Mouse (Mus musculus): ENCODE measurements around the gene Gmds. TPM values are rescaled to one million over a fixed set of nuclear protein-coding genes. Genes with fewer than 3 reads are reported as not detected.
A peak's percentile ranks its signal among the peaks of the same experiment; 100 is the strongest.

Gmds gene
- polyA plus RNA-seq, 1 experiment from 2014 or later = 31.4 TPM

DNA sequence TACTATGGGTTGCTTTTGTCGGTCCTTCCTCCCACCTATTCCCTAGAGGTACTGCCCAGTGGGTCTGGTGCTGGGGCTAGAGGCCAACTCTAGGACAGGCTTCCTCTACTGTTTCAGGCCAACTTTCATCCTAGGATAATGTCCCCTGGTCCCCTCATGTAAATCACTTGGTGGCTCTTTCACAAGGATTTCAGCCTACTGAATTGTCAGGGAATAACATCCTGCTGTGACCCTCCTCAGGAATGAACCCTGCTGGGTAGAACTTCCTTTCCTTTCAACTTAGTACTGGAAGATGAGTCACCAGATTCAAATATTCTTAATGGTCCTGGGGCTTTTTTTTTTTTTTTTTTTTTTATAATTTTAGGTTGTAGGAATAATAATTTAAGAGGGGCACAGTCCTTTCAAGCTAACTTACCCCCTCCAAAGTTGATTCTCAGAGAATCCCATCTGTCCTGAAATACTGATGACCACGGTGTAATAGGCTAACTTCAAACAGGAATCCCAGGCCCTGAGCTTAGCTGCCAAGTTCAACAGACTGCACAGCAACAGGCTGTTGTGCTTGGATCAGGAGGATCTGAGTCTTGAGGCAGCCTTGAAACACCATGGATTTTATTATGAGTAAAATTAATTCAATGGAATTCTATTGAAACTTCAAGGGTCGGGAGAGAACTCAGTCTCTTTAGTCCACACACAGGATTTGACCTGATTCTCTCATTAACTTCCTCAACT is 363.6 kb downstream of the Gmds start:
- H3K4me3 ChIP-seq (ENCODE audit: low read depth, low read length) = no peak overlapping the region
- ATAC-seq (ENCODE audit: insufficient number of reproducible peaks, low FRiP score, low TSS enrichment, low read depth) (no peak), DNase-seq (ENCODE audit: low spot score) (no peak)
- 40% methylated on average over 3 of the region's 3 CpGs for WGBS
- no peak overlapping the region for H3K27ac ChIP-seq (replicated peaks; ENCODE audit: low read depth, low read length)
- no peaks in the 10 kb centered on the region for H3K9me3 ChIP-seq (ENCODE audit: control insufficient read depth, low read length)
- no peaks in the 10 kb centered on the region for H3K36me3 ChIP-seq (ENCODE audit: control insufficient read depth, insufficient read depth, low read length)
- no peak overlapping the region for H3K4me2 ChIP-seq (ENCODE audit: low read depth, severe bottlenecking)
- H3K4me1 ChIP-seq (ENCODE audit: control insufficient read depth, insufficient read depth, low read length) = peaks cover 13% of the 10 kb centered on the region
- H3K9ac ChIP-seq (ENCODE audit: low read length) = no peak overlapping the region
- peaks cover 6% of the 10 kb centered on the region; the same call in 1 of the 2 replicates for H3K27me3 ChIP-seq (ENCODE audit: control insufficient read depth, insufficient read depth, low read length)

DNA sequence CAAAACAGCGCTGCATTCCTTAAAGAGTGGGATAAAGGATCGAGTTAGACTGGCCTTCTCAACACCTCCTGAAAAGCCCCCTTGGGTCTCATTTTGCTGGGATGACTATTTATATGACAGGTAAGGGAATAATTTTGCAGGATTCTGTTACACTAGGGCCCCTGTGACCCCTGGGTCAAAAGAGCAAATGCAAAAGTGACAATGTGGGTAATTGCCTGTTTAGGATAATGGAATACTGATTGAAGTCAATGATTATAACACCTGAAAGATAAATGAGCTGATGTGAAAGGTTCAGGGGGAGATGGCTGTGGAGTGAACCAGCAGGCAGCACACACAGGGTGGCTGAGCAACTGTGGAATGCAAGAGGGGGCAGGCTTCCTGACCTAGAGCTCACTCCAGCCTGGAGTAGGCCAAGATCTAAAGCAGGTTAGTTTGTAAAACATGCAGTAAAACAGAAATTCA is 367.5 kb downstream of the Gmds start:
- no peak overlapping the region for H3K27ac ChIP-seq (replicated peaks; ENCODE audit: low read depth, low read length)
- 15% methylated on average over 2 of the region's 2 CpGs for WGBS
- H3K36me3 ChIP-seq (ENCODE audit: control insufficient read depth, insufficient read depth, low read length) = no peaks in the 10 kb centered on the region
- 0 out of 2 replicates have a peak, but pooled peaks cover 6% of the 10 kb centered on the region for H3K27me3 ChIP-seq (ENCODE audit: control insufficient read depth, insufficient read depth, low read length)
- H3K4me3 ChIP-seq (ENCODE audit: low read depth, low read length) = no peak overlapping the region
- DNase-seq (ENCODE audit: low spot score) = peak; percentile 78
- H3K4me1 ChIP-seq (ENCODE audit: control insufficient read depth, insufficient read depth, low read length) = peaks cover 13% of the 10 kb centered on the region
- peak; percentile 78 for ATAC-seq (ENCODE audit: insufficient number of reproducible peaks, low FRiP score, low TSS enrichment, low read depth)
- no peak overlapping the region for H3K9ac ChIP-seq (ENCODE audit: low read length)
- no peak overlapping the region for H3K4me2 ChIP-seq (ENCODE audit: low read depth, severe bottlenecking)
- H3K9me3 ChIP-seq (ENCODE audit: control insufficient read depth, low read length) = no peaks in the 10 kb centered on the region

DNA sequence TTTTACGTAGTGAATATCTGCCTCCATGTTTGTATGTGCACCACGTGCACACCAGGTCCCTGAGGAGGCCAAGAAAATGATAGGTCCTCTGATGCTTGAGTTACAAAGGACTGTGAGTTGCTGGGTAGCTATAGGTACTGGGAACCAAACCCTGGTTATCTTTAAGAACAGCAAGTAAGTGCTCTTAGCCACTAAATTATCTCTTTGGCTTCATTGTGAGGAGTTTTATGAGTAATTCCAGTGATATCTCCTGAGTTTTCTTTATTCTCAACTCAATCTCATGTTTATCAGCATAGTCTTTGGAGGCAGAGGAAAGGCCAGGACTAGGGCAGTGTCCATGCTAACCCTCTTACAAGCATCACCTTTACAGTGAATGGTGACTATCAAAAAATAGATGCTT is 370.3 kb downstream of the Gmds start:
- Histone ChIP-seq H3K27me3 (ENCODE audit: control insufficient read depth, insufficient read depth, low read length) (peaks cover 1% of the 10 kb centered on the region; the same call in 1 of the 2 replicates), H3K27ac (replicated peaks; ENCODE audit: low read depth, low read length) (no peak overlapping the region), H3K9ac (ENCODE audit: low read length) (no peak overlapping the region), H3K4me1 (ENCODE audit: control insufficient read depth, insufficient read depth, low read length) (peaks cover 13% of the 10 kb centered on the region), H3K9me3 (ENCODE audit: control insufficient read depth, low read length) (no peaks in the 10 kb centered on the region), H3K4me3 (ENCODE audit: low read depth, low read length) (no peak overlapping the region), H3K4me2 (ENCODE audit: low read depth, severe bottlenecking) (no peak overlapping the region), H3K36me3 (ENCODE audit: control insufficient read depth, insufficient read depth, low read length) (no peaks in the 10 kb centered on the region)
- DNase-seq (ENCODE audit: low spot score) = no peak
- 86% methylated on average over 2 of the region's 2 CpGs for WGBS
- ATAC-seq (ENCODE audit: insufficient number of reproducible peaks, low FRiP score, low TSS enrichment, low read depth) = no peak

DNA sequence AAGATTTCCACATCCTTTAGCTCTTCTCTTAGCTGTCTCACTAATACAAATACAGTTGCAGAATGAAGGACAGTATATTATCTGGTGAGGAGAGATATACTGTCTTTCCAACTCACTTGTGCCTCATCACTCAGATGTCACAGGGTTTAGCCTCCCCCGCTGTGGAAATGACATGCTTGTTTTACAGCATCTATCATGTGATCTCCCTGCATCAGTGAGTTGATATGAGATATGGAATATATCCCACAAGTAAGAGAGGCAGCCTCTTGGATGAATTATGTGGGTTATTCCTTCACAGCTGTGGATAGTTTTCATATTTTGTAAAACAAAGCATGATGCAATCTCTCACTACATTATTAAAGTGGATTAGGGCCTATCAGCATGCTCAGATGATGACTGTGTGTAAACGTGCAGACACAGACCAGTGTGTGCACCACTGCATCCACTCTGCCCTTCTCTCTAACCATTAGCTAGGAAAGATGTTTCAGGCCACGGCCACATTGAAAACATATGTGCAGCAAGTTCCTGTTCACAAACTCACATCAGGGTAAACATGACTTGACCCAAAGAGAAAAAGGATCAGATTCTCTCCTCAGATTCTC is 371.5 kb downstream of the Gmds start:
- peaks cover 13% of the 10 kb centered on the region for H3K4me1 ChIP-seq (ENCODE audit: control insufficient read depth, insufficient read depth, low read length)
- 35% methylated on average over 3 of the region's 3 CpGs for WGBS
- H3K36me3 ChIP-seq (ENCODE audit: control insufficient read depth, insufficient read depth, low read length) = no peaks in the 10 kb centered on the region
- H3K4me3 ChIP-seq (ENCODE audit: low read depth, low read length) = no peak overlapping the region
- H3K4me2 ChIP-seq (ENCODE audit: low read depth, severe bottlenecking) = no peak overlapping the region
- ATAC-seq (ENCODE audit: insufficient number of reproducible peaks, low FRiP score, low TSS enrichment, low read depth) = no peak
- no peaks in the 10 kb centered on the region for H3K9me3 ChIP-seq (ENCODE audit: control insufficient read depth, low read length)
- no peak for DNase-seq (ENCODE audit: low spot score)
- no peaks in the 10 kb centered on the region; the same call in 1 of the 2 replicates for H3K27me3 ChIP-seq (ENCODE audit: control insufficient read depth, insufficient read depth, low read length)
- no peak overlapping the region for H3K27ac ChIP-seq (replicated peaks; ENCODE audit: low read depth, low read length)
- H3K9ac ChIP-seq (ENCODE audit: low read length) = no peak overlapping the region

DNA sequence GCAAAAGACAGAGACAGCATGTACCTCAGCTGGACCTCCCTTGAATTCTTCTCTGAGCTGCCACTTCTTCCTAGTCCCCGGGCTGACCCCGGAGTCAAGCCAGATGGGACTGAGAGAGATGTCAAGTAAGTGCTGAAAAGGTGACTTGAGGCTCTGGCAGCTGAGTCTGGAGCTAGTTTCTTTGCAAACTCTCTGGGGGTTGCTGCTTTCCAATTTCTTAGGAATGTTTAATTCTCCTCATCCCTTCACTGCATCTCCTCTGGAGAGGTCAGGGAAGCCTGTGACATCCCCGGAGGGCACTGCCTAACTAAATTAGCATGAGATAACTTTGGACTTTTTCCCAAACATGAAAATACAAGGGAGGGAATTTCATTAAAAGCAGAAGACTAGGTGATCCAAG is 378.0 kb downstream of the Gmds start:
- no peaks in the 10 kb centered on the region; the same call in 1 of the 2 replicates for H3K27me3 ChIP-seq (ENCODE audit: control insufficient read depth, insufficient read depth, low read length)
- DNase-seq (ENCODE audit: low spot score) = no peak

DNA sequence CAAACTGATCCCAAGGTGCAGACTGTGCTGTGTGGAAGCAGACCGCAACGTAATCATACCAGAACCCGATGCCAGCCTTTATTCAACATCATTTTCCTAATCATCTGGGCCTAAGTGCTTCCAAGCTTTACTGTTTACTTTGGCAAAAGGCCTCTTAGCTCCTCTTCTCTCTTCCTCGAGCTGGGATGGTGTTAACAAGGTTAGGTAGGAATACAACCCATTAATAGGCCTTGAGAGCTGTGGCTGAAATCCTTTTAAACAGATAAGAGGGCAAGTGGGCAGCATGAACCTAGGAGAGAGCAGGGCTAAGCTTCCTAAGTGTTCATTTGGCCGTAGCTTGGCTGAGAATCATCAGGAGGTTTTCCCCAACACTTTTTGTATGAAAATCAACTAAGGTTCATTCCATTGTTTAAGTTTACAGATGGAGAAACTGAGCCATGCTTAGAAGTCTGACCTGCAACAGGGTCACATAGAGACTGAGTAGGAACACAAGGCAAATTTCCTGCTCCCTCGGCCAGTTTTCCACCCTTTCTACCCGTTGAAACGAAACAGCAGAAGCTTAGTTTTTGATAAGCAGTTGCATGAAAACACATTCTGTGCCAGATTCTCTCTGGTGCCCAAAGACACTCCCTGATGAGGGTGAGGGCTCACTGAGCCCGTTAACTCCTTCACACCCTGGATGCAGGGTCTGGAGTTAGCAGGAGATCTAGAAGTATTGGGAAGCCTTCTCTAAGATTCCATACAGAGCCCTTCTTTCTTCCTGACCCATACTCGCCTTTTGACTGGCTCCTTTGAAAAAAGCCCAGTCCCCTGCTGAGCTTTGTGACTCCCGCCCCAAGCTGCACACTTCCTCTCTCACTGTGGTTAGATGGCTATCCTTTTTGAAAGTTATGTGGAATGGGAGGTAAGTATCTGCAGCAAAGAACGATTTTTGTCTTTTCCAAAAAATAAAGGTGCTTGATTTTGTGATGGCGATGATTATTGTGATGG is 379.9 kb downstream of the Gmds start:
- WGBS = 56% methylated on average over 13 of the region's 13 CpGs
- Histone ChIP-seq H3K27ac (replicated peaks; ENCODE audit: low read depth, low read length) (no peak overlapping the region), H3K4me1 (ENCODE audit: control insufficient read depth, insufficient read depth, low read length) (peaks cover 3% of the 10 kb centered on the region; the same call in 1 of the 2 replicates), H3K4me2 (ENCODE audit: low read depth, severe bottlenecking) (no peak overlapping the region), H3K36me3 (ENCODE audit: control insufficient read depth, insufficient read depth, low read length) (no peaks in the 10 kb centered on the region), H3K9me3 (ENCODE audit: control insufficient read depth, low read length) (no peaks in the 10 kb centered on the region), H3K27me3 (ENCODE audit: control insufficient read depth, insufficient read depth, low read length) (no peaks in the 10 kb centered on the region), H3K9ac (ENCODE audit: low read length) (no peak overlapping the region), H3K4me3 (ENCODE audit: low read depth, low read length) (no peak overlapping the region)
- DNase-seq (ENCODE audit: low spot score) (no peak), ATAC-seq (ENCODE audit: insufficient number of reproducible peaks, low FRiP score, low TSS enrichment, low read depth) (no peak)

More for the DNA sequence above, 378.0 kb downstream of the Gmds start:
- H3K9me3 ChIP-seq (ENCODE audit: control insufficient read depth, low read length) = no peaks in the 10 kb centered on the region
- H3K4me1 ChIP-seq (ENCODE audit: control insufficient read depth, insufficient read depth, low read length) = peaks cover 3% of the 10 kb centered on the region; the same call in 1 of the 2 replicates
- H3K27ac ChIP-seq (replicated peaks; ENCODE audit: low read depth, low read length) = no peak overlapping the region
- H3K36me3 ChIP-seq (ENCODE audit: control insufficient read depth, insufficient read depth, low read length) = no peaks in the 10 kb centered on the region
- H3K4me2 ChIP-seq (ENCODE audit: low read depth, severe bottlenecking) = no peak overlapping the region
- no peak overlapping the region for H3K4me3 ChIP-seq (ENCODE audit: low read depth, low read length)
- WGBS = 31% methylated on average over 3 of the region's 3 CpGs
- H3K9ac ChIP-seq (ENCODE audit: low read length) = no peak overlapping the region
- ATAC-seq (ENCODE audit: insufficient number of reproducible peaks, low FRiP score, low TSS enrichment, low read depth) = no peak

DNA sequence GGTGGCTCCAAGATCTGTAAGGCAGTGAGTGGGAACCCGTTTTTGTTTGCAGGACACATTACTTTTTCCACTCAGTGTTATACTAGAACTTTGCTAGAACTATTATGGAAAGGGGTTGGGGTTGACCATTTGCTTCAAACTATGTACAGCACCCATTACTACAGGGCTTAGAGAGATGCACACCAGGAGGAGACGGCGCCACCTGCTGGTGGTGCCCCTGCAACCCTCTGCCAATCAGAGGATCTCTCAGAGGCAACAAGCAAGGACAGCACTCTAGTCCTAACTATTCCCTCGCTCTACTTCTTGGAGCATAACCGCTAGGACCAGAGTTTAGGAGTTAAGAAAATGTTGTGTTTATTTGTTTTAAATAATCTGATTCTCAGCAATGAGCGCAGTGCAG is 382.0 kb downstream of the Gmds start:
- peaks cover 3% of the 10 kb centered on the region; the same call in 1 of the 2 replicates for H3K4me1 ChIP-seq (ENCODE audit: control insufficient read depth, insufficient read depth, low read length)
- no peak for ATAC-seq (ENCODE audit: insufficient number of reproducible peaks, low FRiP score, low TSS enrichment, low read depth)
- no peak overlapping the region for H3K27ac ChIP-seq (replicated peaks; ENCODE audit: low read depth, low read length)
- no peak for DNase-seq (ENCODE audit: low spot score)
- no peaks in the 10 kb centered on the region for H3K36me3 ChIP-seq (ENCODE audit: control insufficient read depth, insufficient read depth, low read length)
- H3K9ac ChIP-seq (ENCODE audit: low read length) = no peak overlapping the region
- H3K4me2 ChIP-seq (ENCODE audit: low read depth, severe bottlenecking) = no peak overlapping the region
- H3K27me3 ChIP-seq (ENCODE audit: control insufficient read depth, insufficient read depth, low read length) = no peaks in the 10 kb centered on the region
- H3K4me3 ChIP-seq (ENCODE audit: low read depth, low read length) = no peak overlapping the region
- no peaks in the 10 kb centered on the region for H3K9me3 ChIP-seq (ENCODE audit: control insufficient read depth, low read length)
- WGBS = 82% methylated on average over 6 of the region's 6 CpGs

DNA sequence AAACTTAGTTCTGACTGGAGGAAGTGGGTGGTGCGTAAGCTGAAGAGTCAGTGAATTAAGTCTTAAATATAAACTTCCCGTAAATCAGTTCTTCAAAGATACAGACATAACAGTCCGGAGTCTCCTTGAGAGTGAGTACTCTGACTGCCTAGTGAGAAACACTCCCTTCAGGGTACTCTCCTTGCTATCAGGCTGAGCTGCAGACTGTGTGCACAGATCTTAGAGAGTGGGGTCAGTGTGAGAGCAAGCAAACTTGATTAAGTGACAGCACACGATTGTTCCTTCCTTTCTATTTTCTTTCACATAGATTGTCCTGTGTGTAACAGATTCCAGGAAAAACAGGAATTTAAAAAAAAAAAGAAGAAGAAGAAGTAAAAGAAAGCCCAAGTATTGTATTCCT is 382.4 kb downstream of the Gmds start:
- Histone ChIP-seq H3K27me3 (ENCODE audit: control insufficient read depth, insufficient read depth, low read length) (no peaks in the 10 kb centered on the region), H3K4me3 (ENCODE audit: low read depth, low read length) (no peak overlapping the region), H3K36me3 (ENCODE audit: control insufficient read depth, insufficient read depth, low read length) (no peaks in the 10 kb centered on the region), H3K9ac (ENCODE audit: low read length) (no peak overlapping the region), H3K4me1 (ENCODE audit: control insufficient read depth, insufficient read depth, low read length) (peaks cover 3% of the 10 kb centered on the region; the same call in 1 of the 2 replicates), H3K4me2 (ENCODE audit: low read depth, severe bottlenecking) (no peak overlapping the region), H3K27ac (replicated peaks; ENCODE audit: low read depth, low read length) (no peak overlapping the region), H3K9me3 (ENCODE audit: control insufficient read depth, low read length) (no peaks in the 10 kb centered on the region)
- ATAC-seq (ENCODE audit: insufficient number of reproducible peaks, low FRiP score, low TSS enrichment, low read depth) (no peak), DNase-seq (ENCODE audit: low spot score) (no peak)
- WGBS = 77% methylated on average over 4 of the region's 4 CpGs

Measured in limb, embryonic 11.5 days (tissue).